Mouse (Mus musculus) neural tube, embryonic 11.5 days (tissue): ENCODE data around the gene Fam78b. TPM values are rescaled to one million over a fixed set of nuclear protein-coding genes. Genes with fewer than 3 reads are reported as not detected.

Source experiments
- ATAC-seq: fragments of 200-750 bp; cut with Nextera tagmentation; 2 replicates; pipeline ENCODE4 v1.8.0; 2017; ENCODE audit warnings: moderate number of reproducible peaks, mild to moderate bottlenecking, moderate TSS enrichment, moderate library complexity; ENCODE audit not compliant: insufficient read depth, low FRiP score, low TSS enrichment
- DNase-seq: peaks from one replicate; pipeline ENCODE4 v3.0.0-alpha.2; 2015; ENCODE audit warnings: low spot score
- H3K27ac ChIP-seq: fragments of 300-500 bp; sonication (generic); 2 replicates; pipeline ENCODE4 v1.5.1; 2014; ENCODE audit warnings: low read depth, mild to moderate bottlenecking, low read length
- H3K27me3 ChIP-seq: fragments of 300-500 bp; sonication (generic); 2 replicates; pipeline ENCODE4 v1.6.1; 2014; ENCODE audit warnings: mild to moderate bottlenecking, low read length, mixed read lengths; ENCODE audit not compliant: control insufficient read depth, insufficient read depth
- H3K36me3 ChIP-seq: fragments of 300-500 bp; sonication (generic); 2 replicates; pipeline ENCODE4 v1.6.1; 2014; ENCODE audit warnings: mild to moderate bottlenecking, low read length, moderate library complexity, mixed read lengths; ENCODE audit not compliant: control insufficient read depth, insufficient read depth
- H3K4me1 ChIP-seq: fragments of 300-500 bp; sonication (generic); 2 replicates; pipeline ENCODE4 v1.6.1; 2014; ENCODE audit warnings: low read length, mixed read lengths; ENCODE audit not compliant: control insufficient read depth, insufficient read depth
- H3K4me2 ChIP-seq: fragments of 300-500 bp; sonication (generic); 2 replicates; pipeline ENCODE4 v1.6.1; 2014; ENCODE audit warnings: low read depth, mild to moderate bottlenecking, moderate library complexity
- H3K4me3 ChIP-seq: fragments of 300-500 bp; sonication (generic); 2 replicates; pipeline ENCODE4 v1.5.1; 2014; ENCODE audit warnings: low read depth, low read length
- H3K9ac ChIP-seq: fragments of 300-500 bp; sonication (generic); 2 replicates; pipeline ENCODE4 v1.6.1; 2014; ENCODE audit warnings: mild to moderate bottlenecking, low read length
- H3K9me3 ChIP-seq: fragments of 300-500 bp; sonication (generic); 2 replicates; pipeline ENCODE4 v1.6.1; 2016; ENCODE audit warnings: low read length; ENCODE audit not compliant: control insufficient read depth
- WGBS: fragments of 180-500 bp; shearing (Covaris S2); extraction: QIAGEN DNeasy Blood & Tissue Kit; methylation state at CpG from one replicate; pipeline ENCODE4 v1.1.7; 2014; 5-methylcytosine and 5-hydroxymethylcytosine counted together
- polyA plus RNA-seq: library from polyadenylated mRNA; unstranded; fragments of >200 nt; fragmentation: Nextera tagmentation; extraction: Ambion mirVana; gene quantifications from 2 replicates; pipeline ENCODE4 v1.2.1, GENCODE M21; 2014

Gene Fam78b
- polyA plus RNA-seq, 1 experiment from 2014 or later: 14.5 TPM

GRCm38 (mm10) chr1:167070306-167070705 lies 69.1 kb downstream of the Fam78b start:
- no peak overlapping the region for H3K4me2 ChIP-seq
- H3K27ac ChIP-seq: no peak overlapping the region
- H3K9ac ChIP-seq: no peak overlapping the region
- 82% methylated on average over 6 of the region's 6 CpGs for WGBS
- ATAC-seq (no peak), DNase-seq (no peak)
- no peak overlapping the region for H3K4me3 ChIP-seq
- H3K27me3 ChIP-seq: no peaks in the 10 kb centered on the region
- H3K4me1 ChIP-seq: no peaks in the 10 kb centered on the region
- no peaks in the 10 kb centered on the region for H3K9me3 ChIP-seq
- H3K36me3 ChIP-seq: no peaks in the 10 kb centered on the region

DNA sequence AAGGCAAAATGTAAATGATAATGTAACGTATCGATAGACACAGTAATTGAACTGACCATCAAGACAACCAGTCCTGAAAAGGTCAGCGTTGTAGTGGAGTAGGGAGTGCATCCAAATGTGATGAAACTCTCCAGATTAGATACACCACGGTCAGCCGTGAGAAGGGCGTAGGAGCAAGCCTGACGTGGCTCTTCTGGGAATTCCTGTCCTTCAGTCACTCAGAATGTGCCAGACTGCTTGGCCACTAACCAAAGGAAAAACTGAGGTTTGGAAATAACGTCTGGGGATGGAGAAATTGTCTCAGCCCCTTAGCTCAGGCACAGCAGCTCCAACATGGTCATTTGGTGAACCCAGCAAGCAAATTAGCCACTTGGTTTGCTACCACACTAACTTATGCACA lies 74.5 kb downstream of the Fam78b start:
- 89% methylated on average over 8 of the region's 8 CpGs for WGBS

GRCm38 (mm10) chr1:167079476-167079875 lies 78.3 kb downstream of the Fam78b start:
- H3K4me2 ChIP-seq: no peak overlapping the region
- H3K36me3 ChIP-seq: no peaks in the 10 kb centered on the region
- no peak for ATAC-seq
- peak; percentile 39 for DNase-seq
- H3K9ac ChIP-seq: no peak overlapping the region
- H3K4me1 ChIP-seq: peaks cover 4% of the 10 kb centered on the region; the same call in 1 of the 2 replicates
- no peak overlapping the region for H3K4me3 ChIP-seq
- no peak overlapping the region for H3K27ac ChIP-seq
- 36% methylated on average over 5 of the region's 5 CpGs for WGBS
- H3K9me3 ChIP-seq: no peaks in the 10 kb centered on the region
- no peaks in the 10 kb centered on the region for H3K27me3 ChIP-seq

More for the DNA sequence above, 74.5 kb downstream of the Fam78b start:
- no peak overlapping the region for H3K27ac ChIP-seq
- H3K36me3 ChIP-seq: no peaks in the 10 kb centered on the region
- H3K4me3 ChIP-seq: no peak overlapping the region
- DNase-seq (no peak), ATAC-seq (no peak)
- H3K9ac ChIP-seq: no peak overlapping the region
- H3K4me2 ChIP-seq: no peak overlapping the region
- no peaks in the 10 kb centered on the region for H3K9me3 ChIP-seq
- H3K27me3 ChIP-seq: no peaks in the 10 kb centered on the region
- H3K4me1 ChIP-seq: no peaks in the 10 kb centered on the region

DNA sequence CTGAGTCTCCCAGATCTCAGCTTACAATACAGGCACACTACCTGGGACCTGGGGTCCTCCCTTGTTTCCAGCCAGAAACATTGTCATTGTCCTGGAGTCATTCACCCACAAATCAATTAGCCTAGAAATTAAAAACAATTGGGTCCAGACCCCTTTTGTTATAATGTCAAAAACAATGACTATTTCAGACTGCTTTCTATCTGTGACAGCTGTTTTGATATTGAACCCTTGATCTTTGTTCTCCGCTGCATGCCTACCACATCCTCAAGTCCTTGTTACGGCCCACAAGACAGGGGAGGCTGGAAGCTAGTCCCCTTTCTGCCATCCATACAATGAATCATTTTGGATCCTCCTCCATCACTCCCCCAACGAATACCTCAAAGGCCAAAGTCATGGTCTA lies 80.7 kb downstream of the Fam78b start:
- ATAC-seq (no peak), DNase-seq (no peak)
- Histone ChIP-seq H3K4me1 (peaks cover 4% of the 10 kb centered on the region; the same call in 1 of the 2 replicates), H3K4me2 (no peak overlapping the region), H3K9me3 (no peaks in the 10 kb centered on the region), H3K36me3 (no peaks in the 10 kb centered on the region), H3K27me3 (no peaks in the 10 kb centered on the region), H3K27ac (no peak overlapping the region; the same call in 1 of the 2 replicates), H3K4me3 (no peak overlapping the region), H3K9ac (no peak overlapping the region)
- 66% methylated on average over 3 of the region's 3 CpGs for WGBS

GRCm38 (mm10) chr1:167082506-167083100 lies 81.4 kb downstream of the Fam78b start:
- DNase-seq: peak; percentile 56
- no peak overlapping the region for H3K9ac ChIP-seq
- peak; percentile 87 for ATAC-seq

DNA sequence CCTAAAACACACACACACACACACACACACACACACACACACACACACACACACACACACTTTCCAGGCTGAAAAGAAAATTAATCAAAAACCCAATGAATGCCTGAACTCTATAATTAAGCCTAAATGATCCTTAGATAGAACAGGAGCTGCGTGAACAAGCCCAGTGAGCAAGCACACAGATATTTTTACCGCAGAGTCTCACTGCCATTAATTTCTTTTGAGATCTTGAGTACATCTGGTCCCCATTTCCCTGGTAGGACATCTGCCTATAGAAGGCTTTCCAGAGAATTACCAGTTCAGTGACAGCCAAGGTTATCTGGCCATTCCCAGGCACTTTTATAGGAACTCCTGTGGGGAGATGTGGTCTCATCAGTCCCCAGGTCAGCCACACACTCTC lies 82.0 kb downstream of the Fam78b start:
- Histone ChIP-seq H3K4me3 (no peak overlapping the region), H3K9me3 (no peaks in the 10 kb centered on the region), H3K4me2 (no peak overlapping the region), H3K9ac (no peak overlapping the region), H3K36me3 (no peaks in the 10 kb centered on the region), H3K4me1 (peaks cover 4% of the 10 kb centered on the region; the same call in 1 of the 2 replicates), H3K27ac (peak overlapping the region; percentile 54), H3K27me3 (no peaks in the 10 kb centered on the region)
- DNase-seq (no peak), ATAC-seq (no peak)
- 54% methylated on average over 2 of the region's 2 CpGs for WGBS

More at GRCm38 (mm10) chr1:167082506-167083100, 81.4 kb downstream of the Fam78b start:
- no peak overlapping the region for H3K4me3 ChIP-seq
- H3K4me1 ChIP-seq: peaks cover 4% of the 10 kb centered on the region; the same call in 1 of the 2 replicates
- no peaks in the 10 kb centered on the region for H3K36me3 ChIP-seq
- WGBS: 18% methylated on average over 4 of the region's 4 CpGs
- peak overlapping the region; percentile 54 for H3K27ac ChIP-seq
- H3K27me3 ChIP-seq: no peaks in the 10 kb centered on the region
- H3K9me3 ChIP-seq: no peaks in the 10 kb centered on the region
- H3K4me2 ChIP-seq: no peak overlapping the region

- no peak overlapping the region for H3K27ac ChIP-seq
These were observed 83.1 kb downstream of the Fam78b start for GRCm38 (mm10) chr1:167084330-167084729.

DNA sequence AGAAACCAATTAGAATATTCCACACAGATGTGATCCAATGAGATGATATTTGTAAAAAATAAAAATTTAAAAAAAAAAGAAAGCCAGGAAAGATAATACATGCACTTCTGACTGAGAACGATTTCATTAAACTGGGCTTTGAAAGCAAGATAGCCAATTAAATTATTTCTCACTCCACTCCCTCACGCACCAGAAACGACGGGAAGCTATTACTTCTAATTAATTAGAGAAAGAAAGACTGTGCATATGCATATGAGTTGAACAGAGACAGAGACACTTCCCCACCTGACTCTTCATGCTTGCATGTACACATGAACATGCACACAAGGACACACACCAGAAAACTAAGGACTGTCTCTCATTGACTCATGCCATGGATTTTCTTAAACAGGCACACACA lies 84.2 kb downstream of the Fam78b start:
- WGBS: 81% methylated on average over 4 of the region's 4 CpGs
- no peak overlapping the region for H3K4me3 ChIP-seq
- H3K36me3 ChIP-seq: no peaks in the 10 kb centered on the region
- DNase-seq: no peak
- H3K4me2 ChIP-seq: no peak overlapping the region
- no peak overlapping the region for H3K9ac ChIP-seq
- H3K27me3 ChIP-seq: no peaks in the 10 kb centered on the region
- H3K4me1 ChIP-seq: peaks cover 4% of the 10 kb centered on the region; the same call in 1 of the 2 replicates
- no peak for ATAC-seq
- H3K27ac ChIP-seq: no peak overlapping the region
- H3K9me3 ChIP-seq: no peaks in the 10 kb centered on the region

More at GRCm38 (mm10) chr1:167084330-167084729, 83.1 kb downstream of the Fam78b start:
- no peak for DNase-seq
- Histone ChIP-seq H3K4me2 (no peak overlapping the region), H3K9ac (no peak overlapping the region), H3K36me3 (no peaks in the 10 kb centered on the region), H3K9me3 (no peaks in the 10 kb centered on the region), H3K4me3 (no peak overlapping the region), H3K27me3 (no peaks in the 10 kb centered on the region), H3K4me1 (peaks cover 4% of the 10 kb centered on the region; the same call in 1 of the 2 replicates)
- ATAC-seq: no peak

DNA sequence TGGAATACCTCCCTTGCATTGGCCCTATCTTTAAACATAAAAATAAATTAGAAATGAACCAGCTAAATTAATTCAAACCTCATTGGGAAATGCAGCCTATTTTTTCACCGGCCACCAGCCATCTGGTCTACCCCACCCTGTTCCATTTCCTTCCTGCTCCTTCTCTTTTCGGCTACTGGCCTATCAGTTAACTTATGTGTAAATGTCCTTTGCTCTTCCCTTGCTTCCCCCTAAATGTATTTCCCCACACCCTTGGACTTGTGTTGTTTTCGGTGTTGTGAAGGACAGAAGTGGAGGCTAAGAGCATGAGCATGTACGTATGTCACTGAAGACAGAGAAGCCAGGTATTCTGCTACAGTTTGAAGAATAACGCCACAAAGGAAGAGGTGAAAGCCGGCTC lies 89.2 kb downstream of the Fam78b start:
- ATAC-seq (no peak), DNase-seq (no peak)
- no peak overlapping the region for H3K4me3 ChIP-seq
- H3K27me3 ChIP-seq: no peaks in the 10 kb centered on the region
- H3K4me1 ChIP-seq: no peaks in the 10 kb centered on the region
- H3K9ac ChIP-seq: no peak overlapping the region
- no peak overlapping the region for H3K4me2 ChIP-seq
- H3K27ac ChIP-seq: no peak overlapping the region
- 92% methylated on average over 6 of the region's 6 CpGs for WGBS
- H3K9me3 ChIP-seq: no peaks in the 10 kb centered on the region
- H3K36me3 ChIP-seq: no peaks in the 10 kb centered on the region
